Comparison of ENCODE assay signal across 8 mouse cellular contexts in the genomic region with DNA sequence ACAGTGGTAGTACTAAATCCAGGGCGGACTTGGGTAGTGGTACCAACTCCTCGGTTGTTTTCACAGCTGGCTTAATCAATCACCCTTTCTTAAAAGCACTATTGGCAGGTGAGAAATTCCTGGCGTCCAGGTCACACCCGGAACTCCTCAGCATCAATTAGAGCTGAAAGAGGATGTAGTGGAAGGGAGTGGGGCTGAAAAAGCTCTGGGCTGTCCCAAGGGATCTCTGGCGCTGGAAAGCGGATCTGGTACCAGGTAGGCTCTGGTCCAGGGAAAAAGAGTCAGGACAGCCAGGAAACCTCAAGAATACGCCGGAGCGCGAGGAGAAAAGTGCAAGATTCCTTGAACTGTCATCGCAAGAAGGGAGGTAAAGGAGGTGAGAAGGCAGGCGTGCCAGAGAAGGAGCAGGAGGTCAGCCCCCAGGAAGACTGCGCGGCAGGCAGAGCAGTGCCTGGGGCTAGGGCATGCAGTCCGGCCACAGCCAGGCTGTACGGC. TPM values are rescaled to one million over a fixed set of nuclear protein-coding genes. Genes with fewer than 3 reads are reported as not detected.
A peak's percentile ranks its signal among the peaks of the same experiment; 100 is the strongest.
DNase-seq lines count a peak whose midpoint lies in the region; ATAC-seq and TF ChIP-seq lines count a peak whose summit lies in the region.

No protein-coding gene starts in this region.

- DNase-seq in layer of hippocampus, adult 2 months (ENCODE audit: low spot score in 2 of 2) = no peak
- DNase-seq in layer of hippocampus, adult 11-12 months (ENCODE audit: low spot score) = no peak
- DNase-seq in brain, adult 2 months (ENCODE audit: low read depth, low spot score) = peak; percentile 16
- DNase-seq in kidney, adult 9 months = peak; percentile 26
- no peak for DNase-seq in adrenal gland, adult (ENCODE audit: inconsistent age in 2 of 2, low spot score in 1 of 2)
- no peak for DNase-seq in cerebellum, adult 8-10 months

- no peaks in the 10 kb centered on the region for H3K27me3 ChIP-seq in forebrain, embryonic 16.5 days (replicated peaks; ENCODE audit: control insufficient read depth, insufficient read depth, low read length)
- H3K27me3 ChIP-seq in midbrain, embryonic 13.5 days = peaks cover 23% of the 10 kb centered on the region; the same call in 1 of the 2 replicates

- peaks cover 16% of the 10 kb centered on the region for H3K4me1 ChIP-seq in forebrain, embryonic 16.5 days (replicated peaks; ENCODE audit: control insufficient read depth, insufficient read depth, low read length)
- peaks cover 16% of the 10 kb centered on the region for H3K4me1 ChIP-seq in midbrain, embryonic 13.5 days (replicated peaks)

- peak; percentile 61 for ATAC-seq in forebrain, embryonic 16.5 days
- 0 out of 2 replicates have a peak, but pooled peaks have one; percentile 11 for ATAC-seq in midbrain, embryonic 13.5 days

- 2% methylated on average over 16 of the region's 16 CpGs for WGBS in forebrain, embryonic 16.5 days
- 2% methylated on average over 16 of the region's 16 CpGs for WGBS in midbrain, embryonic 13.5 days

- no peaks in the 10 kb centered on the region for H3K36me3 ChIP-seq in forebrain, embryonic 16.5 days (ENCODE audit: control insufficient read depth, insufficient read depth)
- H3K36me3 ChIP-seq in midbrain, embryonic 13.5 days = no peaks in the 10 kb centered on the region

- peak overlapping the region; percentile 90 for H3K27ac ChIP-seq in layer of hippocampus, adult 2 months
- H3K27ac ChIP-seq in forebrain, embryonic 16.5 days (ENCODE audit: low read length) = no peak overlapping the region
- H3K27ac ChIP-seq in midbrain, embryonic 13.5 days = no peak overlapping the region

- H3K9ac ChIP-seq in forebrain, embryonic 16.5 days (replicated peaks; ENCODE audit: low read depth, low read length) = peak overlapping the region; percentile 80
- H3K9ac ChIP-seq in midbrain, embryonic 13.5 days (replicated peaks) = peak overlapping the region; percentile 74

- H3K4me2 ChIP-seq in forebrain, embryonic 16.5 days (ENCODE audit: low read length) = peak overlapping the region; percentile 84
- H3K4me2 ChIP-seq in midbrain, embryonic 13.5 days (replicated peaks) = peak overlapping the region; percentile 96

- H3K9me3 ChIP-seq in forebrain, embryonic 16.5 days (ENCODE audit: control insufficient read depth, low read length) = no peaks in the 10 kb centered on the region
- no peaks in the 10 kb centered on the region for H3K9me3 ChIP-seq in midbrain, embryonic 13.5 days

- TF ChIP-seq CTCF in layer of hippocampus, adult 2 months (conservative IDR thresholded peaks at IDR 0.05) = no peak

- H3K4me3 ChIP-seq in layer of hippocampus, adult 2 months = peak overlapping the region; percentile 82
- H3K4me3 ChIP-seq in forebrain, embryonic 16.5 days (replicated peaks; ENCODE audit: low read length) = peak overlapping the region; percentile 89
- H3K4me3 ChIP-seq in midbrain, embryonic 13.5 days (replicated peaks) = peak overlapping the region; percentile 89

RNA-seq across cellular contexts. Expression of gene Prkd1, which starts 0.7 kb away (rescaled TPM):
- total RNA-seq in layer of hippocampus, adult 2 months (2021) = 10 to 100 TPM; 14.5 to 15.4 TPM
- polyA plus RNA-seq in forebrain, embryonic 16.5 days (2015; fragmentation: Nextera tagmentation; extraction: Ambion mirVana) = 4.9 and 5.7 TPM in 2 replicates
- polyA plus RNA-seq in midbrain, embryonic 13.5 days (2015; fragmentation: Nextera tagmentation; extraction: Ambion mirVana) = 2.3 and 2.5 TPM in 2 replicates

Comparison
In these comparisons a context has a peak if more than half of its experiments do, and no peak if none do; other contexts are left out.
1. DNase-seq: peak in brain, adult 2 months (single experiment) and kidney, adult 9 months (single experiment); none in layer of hippocampus, adult 2 months (0 of 2), layer of hippocampus, adult 11-12 months (single experiment), adrenal gland, adult (0 of 2) and cerebellum, adult 8-10 months (single experiment).
2. Peak in every context shown above with its lines, with median percentiles within 50 percentile points of each other: H3K4me3 ChIP-seq.